Mouse (Mus musculus) kidney, adult 8-10 months (tissue): ENCODE measurements around the gene Dnmbp.
"Not testable (repeated sequence)": the region's sequence is repeated elsewhere in the genome, so short reads cannot be mapped to it uniquely, and the experiment has no call there.

Experiments
- DNase-seq, 2 experiments: peaks; one replicate each; pipeline ENCODE4 v3.0.0; 2022

Gene Dnmbp

DNA sequence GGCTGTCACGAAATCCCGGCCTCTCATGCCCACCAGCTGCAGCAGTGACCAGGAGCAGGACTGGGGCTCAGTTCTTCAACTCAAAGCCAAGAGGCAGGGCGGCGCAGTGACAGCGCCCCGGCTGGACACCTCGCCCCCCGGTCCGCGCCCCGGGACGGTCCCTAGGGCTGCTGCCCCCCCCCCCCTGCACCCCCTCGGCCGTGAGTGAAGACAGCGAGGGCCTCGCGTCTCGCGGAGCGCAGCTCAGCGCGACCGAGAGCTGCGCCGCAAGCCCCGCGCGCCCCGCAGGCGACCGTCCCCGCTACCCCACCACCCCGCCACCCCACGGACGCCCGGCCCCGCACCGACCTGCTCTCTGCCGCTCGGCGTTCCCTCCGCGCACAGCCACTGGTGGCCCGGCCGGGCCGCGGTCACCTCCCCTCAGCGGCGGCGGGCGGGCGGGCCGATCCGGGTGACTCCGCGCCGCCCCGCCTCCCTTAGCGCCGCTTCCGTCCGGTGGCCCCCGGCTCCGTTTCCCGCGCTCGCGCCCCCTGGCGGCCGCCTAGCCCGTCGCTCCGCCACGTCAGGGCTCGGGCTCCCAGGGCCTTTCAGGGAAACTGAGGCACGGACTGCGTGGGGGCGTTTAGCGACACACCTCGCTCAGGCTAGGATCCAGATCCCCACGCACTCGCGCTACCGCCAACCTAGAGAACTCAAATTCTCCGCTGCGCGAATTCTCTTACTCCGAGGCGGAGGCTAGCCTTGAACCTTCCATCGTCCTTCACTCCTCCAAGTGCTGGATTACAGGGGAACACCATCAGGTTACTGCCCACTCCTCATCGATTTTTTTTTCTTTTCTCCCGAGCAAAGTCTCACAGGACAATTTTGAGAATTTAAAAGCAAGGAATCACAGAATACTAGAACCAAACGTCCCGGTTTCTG is at the start of gene Dnmbp:
Dnmbp (minus strand) TSS at position 423 of the 921 bp plus-strand sequence.
- DNase-seq = peak; percentile 54 to 74

- peak; percentile 72 to 76 for DNase-seq
These were observed 46.2 kb upstream of the Dnmbp start, which contains the start of gene Cpn1 for GRCm38 (mm10) chr19:43986069-43986794. Cpn1 (minus strand) TSS chr19:43986556.

DNA sequence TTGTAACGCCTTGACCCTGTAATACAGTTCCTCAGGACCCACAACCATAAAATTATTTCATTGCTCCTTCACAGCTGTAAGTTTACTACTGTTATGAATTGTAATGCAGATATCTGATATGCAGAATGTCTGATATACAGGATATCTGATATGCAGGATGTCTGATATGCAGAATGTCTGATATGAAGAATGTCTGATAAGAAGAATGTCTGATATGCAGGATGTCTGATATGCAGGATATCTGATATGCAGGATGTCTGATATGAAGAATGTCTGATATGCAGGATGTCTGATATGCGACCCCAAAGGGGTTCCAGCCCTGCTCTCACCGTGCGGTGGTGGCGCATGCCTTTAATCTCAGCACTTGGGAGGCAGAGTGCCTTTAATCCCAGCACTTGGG is 42.0 kb upstream of the Dnmbp start:
- DNase-seq = no peak

GRCm38 (mm10) chr19:43980711-43981110 is 40.7 kb upstream of the Dnmbp start:
- DNase-seq = no peak

- DNase-seq = no peak
These were observed 37.8 kb upstream of the Dnmbp start for GRCm38 (mm10) chr19:43977799-43978198.

DNA sequence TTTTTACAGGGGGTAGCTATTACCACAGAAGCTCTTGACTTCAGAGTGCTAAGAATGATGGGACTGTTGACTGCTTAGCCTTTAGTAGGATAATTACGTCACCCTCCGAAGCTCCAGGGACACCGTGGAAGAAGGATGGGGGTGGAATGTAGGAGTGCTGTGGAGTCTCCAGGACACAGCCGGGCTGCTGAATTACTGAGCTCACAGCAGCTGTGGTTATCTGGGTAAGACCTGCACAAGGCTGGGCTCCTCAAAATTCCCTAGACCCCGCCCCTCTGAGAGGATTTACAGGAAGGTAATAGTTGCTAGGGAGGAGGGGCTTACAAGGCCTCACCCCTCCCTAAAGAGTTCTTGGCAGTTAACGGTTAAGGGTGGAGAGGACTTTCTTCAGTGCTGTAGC is 36.7 kb upstream of the Dnmbp start:
- DNase-seq = no peak

DNA sequence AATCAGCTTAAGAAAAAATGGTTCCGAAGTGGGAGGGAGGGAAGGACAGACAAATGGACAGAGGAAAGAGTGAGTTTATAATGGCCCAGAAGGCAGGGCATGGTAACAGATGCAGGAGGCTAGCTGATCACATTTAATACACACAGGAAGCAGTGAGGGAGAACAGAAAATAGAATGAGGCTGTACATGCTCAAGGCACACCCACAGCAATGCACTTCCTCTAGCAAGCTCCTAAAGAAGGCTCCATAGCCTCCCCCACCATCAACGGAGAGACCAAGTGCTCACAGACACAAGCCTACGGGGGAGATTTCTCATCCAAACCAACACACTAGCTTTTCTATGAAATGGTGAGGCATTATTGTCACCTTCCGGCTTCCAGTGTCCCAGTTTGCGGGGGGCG is 34.2 kb upstream of the Dnmbp start:
- no peak for DNase-seq

DNA sequence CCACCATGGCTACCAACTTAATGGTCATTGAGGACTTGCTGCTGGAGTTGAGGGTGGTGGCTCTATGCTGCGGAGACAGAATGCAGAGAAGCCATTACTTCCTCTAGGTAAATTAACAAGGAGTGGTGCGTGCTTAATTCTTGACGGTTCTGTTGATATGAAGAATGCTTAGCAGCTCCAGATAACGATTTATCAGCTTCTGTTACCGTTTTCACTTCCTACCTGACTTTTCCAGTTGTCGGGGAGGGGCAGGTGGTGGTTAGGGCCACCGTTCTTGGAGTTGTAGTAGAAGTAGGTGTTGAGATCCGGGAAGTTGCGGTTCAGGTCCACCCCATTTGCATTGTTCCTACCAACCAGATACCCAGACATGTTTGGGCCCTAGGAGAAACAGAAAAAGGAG is 33.7 kb upstream of the Dnmbp start:
- no peak for DNase-seq

DNA sequence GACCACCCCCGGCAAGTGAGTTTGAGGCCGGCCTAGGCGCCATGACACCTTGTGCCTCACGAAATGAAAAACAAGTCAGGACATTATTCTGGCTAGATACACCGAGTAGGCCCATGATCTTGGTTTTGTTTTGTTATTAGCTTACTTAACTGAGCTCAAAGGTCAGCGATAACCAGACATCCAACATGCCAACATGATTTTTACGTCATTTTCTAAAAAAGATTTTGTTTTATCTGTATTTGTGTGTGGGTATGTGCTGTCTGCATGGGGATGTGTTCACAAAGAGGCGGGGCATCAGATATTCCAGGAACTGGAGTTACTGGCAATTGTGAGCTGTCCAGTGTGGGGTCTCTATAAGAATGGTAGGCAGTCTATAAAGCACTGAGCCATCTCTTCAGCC is 32.1 kb upstream of the Dnmbp start:
- DNase-seq = no peak

- no peak for DNase-seq
These were observed 28.5 kb upstream of the Dnmbp start for GRCm38 (mm10) chr19:43968436-43969026.

- no peak for DNase-seq
These were observed 26.5 kb upstream of the Dnmbp start for GRCm38 (mm10) chr19:43966481-43966880.

DNA sequence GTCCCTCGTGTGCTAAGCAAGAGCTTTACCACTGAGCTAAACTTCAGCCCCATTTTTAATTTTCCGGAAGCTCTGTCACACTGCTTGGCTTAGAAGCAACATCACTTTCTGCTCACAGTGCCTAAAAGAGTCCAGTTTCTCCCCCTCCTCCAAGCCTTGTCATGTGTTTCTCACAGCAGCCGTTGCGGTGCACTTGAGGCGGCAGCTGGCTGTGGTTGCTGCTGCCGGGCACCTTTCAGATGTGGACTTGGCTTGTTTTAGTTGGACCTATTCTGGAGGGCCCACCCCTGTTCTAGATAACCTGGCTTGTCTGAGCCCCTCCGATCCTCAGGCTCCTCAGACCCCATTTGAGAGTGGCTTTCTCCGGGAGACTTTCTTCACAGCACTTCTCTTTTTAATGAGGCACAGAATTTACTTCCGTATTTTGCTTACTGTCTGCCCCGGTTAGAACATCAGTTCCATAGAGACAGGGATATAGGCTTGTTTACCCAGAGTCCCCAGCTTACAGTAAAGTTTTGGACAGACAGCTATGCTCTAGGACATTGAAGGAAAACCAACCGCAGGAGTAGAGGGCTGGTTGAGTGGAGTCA is 25.6 kb upstream of the Dnmbp start:
- DNase-seq = no peak

GRCm38 (mm10) chr19:43962795-43963194 is 22.8 kb upstream of the Dnmbp start:
- no peak for DNase-seq

- DNase-seq = peak in 1 of 2 experiments; percentile 21
These were observed 21.2 kb upstream of the Dnmbp start for GRCm38 (mm10) chr19:43961185-43961584.

GRCm38 (mm10) chr19:43960014-43960413 is 20.0 kb upstream of the Dnmbp start:
- DNase-seq = no peak

- peak; percentile 60 to 84 for DNase-seq
These were observed 19.2 kb upstream of the Dnmbp start for GRCm38 (mm10) chr19:43959162-43959561.

DNA sequence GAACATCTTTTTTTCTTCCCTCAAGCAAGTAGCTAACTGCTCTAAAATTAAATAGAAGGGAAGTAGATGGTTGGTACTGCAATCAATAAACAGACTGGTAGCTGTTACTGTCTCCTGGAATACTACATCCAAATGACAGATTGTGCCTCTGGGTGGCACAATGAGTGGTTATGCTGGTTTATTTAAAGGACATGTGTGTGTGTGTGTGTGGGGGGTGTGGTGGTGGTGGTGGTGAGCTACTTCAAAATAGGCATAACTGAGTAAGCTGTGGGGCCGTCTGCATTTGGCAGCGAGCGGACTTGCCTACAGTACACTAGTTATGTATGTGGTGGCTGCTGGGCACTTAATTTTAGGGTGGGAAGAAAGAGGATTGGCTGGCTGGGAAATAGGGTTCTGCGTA is 17.9 kb upstream of the Dnmbp start:
- no peak for DNase-seq

- no peak for DNase-seq
These were observed 17.4 kb upstream of the Dnmbp start for GRCm38 (mm10) chr19:43957402-43957801.

- peak in 1 of 2 experiments; percentile 28 for DNase-seq
These were observed 15.3 kb upstream of the Dnmbp start for GRCm38 (mm10) chr19:43955266-43955665.

GRCm38 (mm10) chr19:43954864-43955263 is 14.9 kb upstream of the Dnmbp start:
- no peak for DNase-seq

DNA sequence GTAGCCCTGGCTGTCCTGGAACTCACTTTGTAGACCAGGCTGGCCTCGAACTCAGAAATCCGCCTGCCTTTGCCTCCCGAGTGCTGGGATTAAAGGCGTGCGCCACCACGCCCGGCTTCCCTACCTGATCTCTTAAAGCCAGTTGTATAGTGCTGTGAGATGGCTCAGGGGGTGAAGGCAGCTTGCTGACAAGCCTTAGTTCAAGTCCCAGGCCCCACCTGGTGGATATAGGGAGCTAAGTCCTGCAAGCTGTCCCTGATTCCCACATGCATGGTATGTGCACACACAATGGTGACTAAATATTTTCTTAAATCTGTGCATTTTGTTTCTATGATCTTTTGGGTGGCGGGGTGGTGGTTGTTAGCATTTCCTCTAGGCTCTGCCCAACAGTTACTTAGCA is 12.9 kb upstream of the Dnmbp start:
- not testable (repeated sequence) for DNase-seq

GRCm38 (mm10) chr19:43949111-43949810 is 9.3 kb upstream of the Dnmbp start:
- DNase-seq = no peak
